Mouse (Mus musculus) urinary bladder, postnatal 10 days (tissue): Measurements from ENCODE around the gene Phactr1.

Source experiments
- DNase-seq: peaks from one replicate; pipeline ENCODE4 v3.0.0; 2022; ENCODE audit warnings: low spot score

The Phactr1 gene

GRCm38 (mm10) chr13:42759170-42759569 is 78.7 kb downstream of the Phactr1 start:
- DNase-seq, result no peak

- DNase-seq, result no peak
Measured at GRCm38 (mm10) chr13:42760907-42761544, 80.6 kb downstream of the Phactr1 start.

- no peak for DNase-seq
Measured at GRCm38 (mm10) chr13:42772314-42772713, 91.9 kb downstream of the Phactr1 start.

GRCm38 (mm10) chr13:42774040-42774439 is 93.6 kb downstream of the Phactr1 start:
- no peak for DNase-seq

- no peak for DNase-seq
Measured at GRCm38 (mm10) chr13:42782151-42782550, 101.7 kb downstream of the Phactr1 start.

- DNase-seq, result no peak
Measured at GRCm38 (mm10) chr13:42789221-42789620, 108.8 kb downstream of the Phactr1 start.

GRCm38 (mm10) chr13:42792279-42792678 is 111.9 kb downstream of the Phactr1 start:
- no peak for DNase-seq

GRCm38 (mm10) chr13:42800523-42800922 is 120.1 kb downstream of the Phactr1 start:
- DNase-seq, result no peak

GRCm38 (mm10) chr13:42804314-42804713 is 123.9 kb downstream of the Phactr1 start:
- DNase-seq, result no peak

- no peak for DNase-seq
Measured at GRCm38 (mm10) chr13:42812762-42813161, 132.3 kb downstream of the Phactr1 start.

GRCm38 (mm10) chr13:42818378-42818777 is 138.0 kb downstream of the Phactr1 start:
- DNase-seq, result peak; percentile 21

GRCm38 (mm10) chr13:42820513-42820912 is 140.1 kb downstream of the Phactr1 start:
- DNase-seq, result no peak

GRCm38 (mm10) chr13:42821426-42822106 is 141.1 kb downstream of the Phactr1 start:
- DNase-seq, result no peak

GRCm38 (mm10) chr13:42822545-42822944 is 142.1 kb downstream of the Phactr1 start:
- DNase-seq, result peak; percentile 58

GRCm38 (mm10) chr13:42823875-42824274 is 143.5 kb downstream of the Phactr1 start:
- DNase-seq, result no peak

GRCm38 (mm10) chr13:42826602-42827001 is 146.2 kb downstream of the Phactr1 start:
- DNase-seq, result no peak

GRCm38 (mm10) chr13:42828978-42829377 is 148.6 kb downstream of the Phactr1 start:
- DNase-seq, result no peak

- no peak for DNase-seq
Measured at GRCm38 (mm10) chr13:42835441-42835840, 155.0 kb downstream of the Phactr1 start.

GRCm38 (mm10) chr13:42839358-42839757 is 158.9 kb downstream of the Phactr1 start:
- DNase-seq, result no peak

- DNase-seq, result no peak
Measured at GRCm38 (mm10) chr13:42852086-42852485, 171.7 kb downstream of the Phactr1 start.

GRCm38 (mm10) chr13:42853900-42854595 is 173.6 kb downstream of the Phactr1 start:
- no peak for DNase-seq

- peak; percentile 15 for DNase-seq
Measured at GRCm38 (mm10) chr13:42866162-42866941, 185.9 kb downstream of the Phactr1 start.
